Mouse (Mus musculus) lung, postnatal 0 days (tissue): ENCODE measurements around the gene Wdr20.

Experiments used
- CTCF ChIP-seq: IDR thresholded peaks from 2 replicates; pipeline ENCODE4 v1.5.1; 2016; ENCODE audit warnings: antibody characterized with exemption, mild to moderate bottlenecking
- EP300 ChIP-seq: IDR thresholded peaks from 2 replicates; pipeline ENCODE4 v1.6.1; 2016; ENCODE audit warnings: antibody characterized with exemption, mild to moderate bottlenecking, control low read depth

GRCm38 (mm10) chr12:110771961-110772360, 34.2 kb downstream of the Wdr20 start:
- TF ChIP-seq EP300 (no peak), CTCF (no peak)
